In genomic region chrX:96097491-96097970, GRCm38 (mm10) we compare ENCODE assay signal across 8 mouse cellular contexts. TPM values are rescaled to one million over a fixed set of nuclear protein-coding genes. Genes with fewer than 3 reads are reported as not detected.
DNase-seq lines count a peak whose midpoint lies in the region; ATAC-seq and TF ChIP-seq lines count a peak whose summit lies in the region.

No protein-coding gene starts in this region.

- H3K36me3 ChIP-seq in heart, embryonic 15.5 days, result no peaks in the 10 kb centered on the region
- H3K36me3 ChIP-seq in E14TG2a.4 (ENCODE audit: insufficient read depth, low read length), result no peaks in the 10 kb centered on the region
- H3K36me3 ChIP-seq in hindbrain, embryonic 11.5 days (ENCODE audit: control insufficient read depth, insufficient read depth, low read length), result no peaks in the 10 kb centered on the region
- no peaks in the 10 kb centered on the region for H3K36me3 ChIP-seq in midbrain, embryonic 13.5 days

- H3K4me3 ChIP-seq in heart, embryonic 15.5 days, result peak overlapping the region; percentile 63
- H3K4me3 ChIP-seq in E14TG2a.4 (replicated peaks; ENCODE audit: low read length), result peak overlapping the region; percentile 80
- H3K4me3 ChIP-seq in hindbrain, embryonic 11.5 days (ENCODE audit: low read depth, low read length), result peak overlapping the region; percentile 44
- H3K4me3 ChIP-seq in midbrain, embryonic 13.5 days (replicated peaks), result peak overlapping the region; percentile 45

- peak overlapping the region; percentile 67 for H3K9ac ChIP-seq in heart, embryonic 15.5 days
- no peak overlapping the region for H3K9ac ChIP-seq in hindbrain, embryonic 11.5 days (ENCODE audit: low read depth, low read length)
- no peak overlapping the region for H3K9ac ChIP-seq in midbrain, embryonic 13.5 days (replicated peaks)

- peaks cover 2% of the 10 kb centered on the region; the same call in 1 of the 2 replicates for H3K4me1 ChIP-seq in heart, embryonic 15.5 days (replicated peaks)
- H3K4me1 ChIP-seq in E14TG2a.4 (replicated peaks; ENCODE audit: low read depth, low read length), result peaks cover 37% of the 10 kb centered on the region
- H3K4me1 ChIP-seq in hindbrain, embryonic 11.5 days (replicated peaks; ENCODE audit: control insufficient read depth, insufficient read depth, low read length), result no peaks in the 10 kb centered on the region
- no peaks in the 10 kb centered on the region for H3K4me1 ChIP-seq in midbrain, embryonic 13.5 days (replicated peaks)

- H3K27me3 ChIP-seq in heart, embryonic 15.5 days, result no peaks in the 10 kb centered on the region
- no peaks in the 10 kb centered on the region for H3K27me3 ChIP-seq in E14TG2a.4 (ENCODE audit: insufficient read depth, low read length)
- H3K27me3 ChIP-seq in hindbrain, embryonic 11.5 days (ENCODE audit: control insufficient read depth, insufficient read depth, low read length), result no peaks in the 10 kb centered on the region; the same call in 1 of the 2 replicates
- no peaks in the 10 kb centered on the region; the same call in 1 of the 2 replicates for H3K27me3 ChIP-seq in midbrain, embryonic 13.5 days

- H3K4me2 ChIP-seq in heart, embryonic 15.5 days, result peak overlapping the region; percentile 64
- peak overlapping the region; percentile 33 for H3K4me2 ChIP-seq in hindbrain, embryonic 11.5 days (replicated peaks; ENCODE audit: low read depth, low read length)
- H3K4me2 ChIP-seq in midbrain, embryonic 13.5 days (replicated peaks), result peak overlapping the region; percentile 66

- no peaks in the 10 kb centered on the region for H3K9me3 ChIP-seq in heart, embryonic 15.5 days (replicated peaks)
- no peaks in the 10 kb centered on the region for H3K9me3 ChIP-seq in E14TG2a.4 (ENCODE audit: low read length)
- no peaks in the 10 kb centered on the region for H3K9me3 ChIP-seq in hindbrain, embryonic 11.5 days (ENCODE audit: control insufficient read depth, low read length)
- no peaks in the 10 kb centered on the region for H3K9me3 ChIP-seq in midbrain, embryonic 13.5 days

- TF ChIP-seq CTCF in E14TG2a.4 (conservative IDR thresholded peaks at IDR 0.05; ENCODE audit: low read length), result no peak

- no peak for DNase-seq in heart, postnatal 10 days
- DNase-seq in hindbrain, embryonic 11.5 days (ENCODE audit: low spot score), result no peak
- no peak for DNase-seq in retina, postnatal 1 day
- DNase-seq in cerebellum, postnatal 4 days (ENCODE audit: low spot score in 2 of 2), result no peak
- DNase-seq in right cerebral cortex, adult 18-20 months, result no peak

- intact Hi-C loops in heart, postnatal 10 days (cut with DNase I), result loop anchor here (2.0 kb wide), 2 partner anchors 31 to 71 kb away; no protein-coding TSS in a partner anchor

- WGBS in heart, embryonic 15.5 days, result 25% methylated on average over 5 of the region's 5 CpGs
- 26% methylated on average over 5 of the region's 5 CpGs for WGBS in hindbrain, embryonic 11.5 days
- WGBS in midbrain, embryonic 13.5 days, result 44% methylated on average over 5 of the region's 5 CpGs

- no peak for ATAC-seq in heart, embryonic 15.5 days (replicated peaks; ENCODE audit: insufficient number of reproducible peaks, insufficient read depth, low FRiP score, low read depth)
- no peak for ATAC-seq in hindbrain, embryonic 11.5 days (ENCODE audit: low FRiP score)
- ATAC-seq in midbrain, embryonic 13.5 days, result no peak

- H3K27ac ChIP-seq in heart, embryonic 15.5 days, result peak overlapping the region; percentile 85
- H3K27ac ChIP-seq in hindbrain, embryonic 11.5 days (ENCODE audit: low read depth, low read length), result no peak overlapping the region
- no peak overlapping the region for H3K27ac ChIP-seq in midbrain, embryonic 13.5 days

RNA-seq across cellular contexts. Expression of gene Msn, which starts 1.7 kb away (rescaled TPM):
- polyA plus RNA-seq in heart, embryonic 15.5 days (2015; fragmentation: Nextera tagmentation; extraction: Ambion mirVana), result 172 and 194 TPM in 2 replicates
- 100 to 1,000 TPM; 219 to 224 TPM for total RNA-seq in heart, postnatal 10 days (2021)
- polyA plus RNA-seq in hindbrain, embryonic 11.5 days (2014; fragmentation: Nextera tagmentation; extraction: Ambion mirVana), result 101 and 118 TPM in 2 replicates
- 40.8 and 43.7 TPM in 2 replicates for polyA plus RNA-seq in midbrain, embryonic 13.5 days (2015; fragmentation: Nextera tagmentation; extraction: Ambion mirVana)
